Mouse (Mus musculus) macrophage (primary cell): ENCODE data around the gene Alx3. TPM values are rescaled to one million over a fixed set of nuclear protein-coding genes. Genes with fewer than 3 reads are reported as not detected.

Experiments used
- H3K27ac ChIP-seq: fragments of 350-480 bp; formaldehyde crosslinking; 2 replicates; pipeline ENCODE4 v1.9.0; 2021
- H3K36me3 ChIP-seq: fragments of 350-480 bp; formaldehyde crosslinking; 2 replicates; pipeline ENCODE4 v1.9.0; 2021; ENCODE audit errors: inconsistent target
- H3K4me3 ChIP-seq: fragments of 350-480 bp; formaldehyde crosslinking; 2 replicates; pipeline ENCODE4 v1.9.0; 2021; ENCODE audit errors: inconsistent target
- H3K79me2 ChIP-seq: fragments of 350-480 bp; formaldehyde crosslinking; 2 replicates; pipeline ENCODE4 v1.9.0; 2021; ENCODE audit errors: inconsistent target
- WGBS: methylation state at CpG from one replicate; pipeline ENCODE4 v1.1.7; 2026; ENCODE audit warnings: inconsistent platforms; ENCODE audit not compliant: missing documents; 5-methylcytosine and 5-hydroxymethylcytosine counted together
- polyA plus RNA-seq: library from polyadenylated mRNA; stranded (reverse); fragments of 250-400 nt; gene quantifications from 3 replicates; pipeline ENCODE4 v1.2.4, GENCODE M21; 2018; ENCODE audit warnings: inconsistent platforms
- total RNA-seq, 78 experiments: library from RNA; depleted of rRNA; stranded (reverse); fragments of 250-400 nt; gene quantifications; 1 replicate in 9 of 78; 2 replicates in 24 of 78; 3 replicates in 43 of 78; 4 replicates in 2 of 78; pipeline ENCODE4 v1.2.4; 2018; ENCODE audit warnings: inconsistent platforms in 56 of 78

Alx3 gene
- not detected for total RNA-seq (2018; cell fraction: chromatin; rRNA removed)
- not detected for total RNA-seq (2018; cell fraction: cytosol; rRNA removed)
- not detected for total RNA-seq (2018; cell fraction: nucleus; rRNA removed)
- not detected in 3 replicates for polyA plus RNA-seq

- H3K79me2 ChIP-seq = no peaks in the 10 kb centered on the region
- H3K27ac ChIP-seq = no peak within 1 kb of the TSS
- WGBS = 4% methylated on average over 20 of the region's 46 CpGs
- H3K36me3 ChIP-seq = no peaks in the 10 kb centered on the region
- no peak within 1 kb of the TSS for H3K4me3 ChIP-seq
Observed at GRCm38 (mm10) chr3:107594662-107595263, at the start of gene Alx3. TSS of gene Alx3 (plus strand) at chr3:107595031.

GRCm38 (mm10) chr3:107545278-107545677 is 49.6 kb upstream of the Alx3 start:
- no peaks in the 10 kb centered on the region for H3K36me3 ChIP-seq
- H3K4me3 ChIP-seq = no peak overlapping the region
- no peak overlapping the region for H3K27ac ChIP-seq
- 83% methylated on average over 5 of the region's 5 CpGs for WGBS
- no peaks in the 10 kb centered on the region for H3K79me2 ChIP-seq

DNA sequence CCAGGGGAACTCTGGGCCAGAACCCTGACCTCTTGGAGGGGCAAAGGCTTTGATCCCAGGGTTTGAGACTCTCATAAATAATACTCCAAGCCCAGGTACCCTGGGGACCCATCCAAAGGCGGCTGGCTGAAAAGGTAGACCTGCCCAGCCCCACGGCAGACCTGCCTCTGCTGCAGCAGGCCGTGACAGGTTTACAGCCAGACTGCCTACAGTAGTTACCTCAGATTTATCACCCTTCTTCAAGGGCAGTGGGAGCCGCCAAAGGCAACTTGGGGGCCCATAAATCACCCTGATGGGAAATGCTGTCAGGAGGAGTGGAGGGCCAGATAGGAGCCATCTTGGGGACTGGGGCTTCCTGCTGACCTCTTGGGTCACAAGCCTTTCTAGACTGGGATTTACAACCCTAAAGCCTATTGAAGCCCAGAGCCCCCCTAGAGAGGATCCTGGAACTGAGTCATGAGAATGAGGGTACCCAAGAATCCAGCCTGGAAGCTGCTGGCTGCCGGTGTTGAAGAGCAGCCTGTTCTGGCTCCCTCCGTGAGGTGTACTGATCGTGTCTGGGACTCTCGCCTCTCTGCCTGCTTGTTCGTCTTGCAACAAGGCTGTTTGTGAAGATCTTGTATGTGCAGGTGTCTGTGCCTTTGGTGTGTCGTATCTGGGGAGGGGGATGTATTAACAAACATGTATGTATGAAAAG is 49.0 kb upstream of the Alx3 start:
- H3K27ac ChIP-seq = no peak overlapping the region
- WGBS = 81% methylated on average over 10 of the region's 10 CpGs
- no peak overlapping the region for H3K4me3 ChIP-seq
- no peaks in the 10 kb centered on the region for H3K79me2 ChIP-seq
- H3K36me3 ChIP-seq = no peaks in the 10 kb centered on the region

DNA sequence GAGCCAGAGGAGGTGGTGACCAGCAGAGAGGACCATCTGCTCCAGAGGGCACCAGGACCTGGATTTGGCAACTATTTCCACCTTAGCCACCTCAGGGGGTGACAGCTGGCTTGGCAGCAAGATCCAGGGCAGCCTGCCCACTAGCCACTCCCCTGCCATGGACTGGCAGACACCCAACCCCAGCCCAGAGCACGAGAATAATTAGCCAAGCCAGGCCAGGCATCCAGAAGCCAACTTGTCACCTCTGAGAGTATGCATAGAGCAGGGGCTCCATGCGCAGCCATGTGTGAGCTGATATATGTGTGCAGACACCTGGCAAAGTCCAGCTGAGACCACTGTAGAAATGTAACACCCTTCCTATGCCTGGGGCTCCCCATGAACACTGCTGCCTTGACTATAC is 47.9 kb upstream of the Alx3 start:
- Histone ChIP-seq H3K79me2 (no peaks in the 10 kb centered on the region), H3K36me3 (no peaks in the 10 kb centered on the region), H3K27ac (no peak overlapping the region), H3K4me3 (no peak overlapping the region)
- WGBS = 55% methylated on average over 2 of the region's 2 CpGs

DNA sequence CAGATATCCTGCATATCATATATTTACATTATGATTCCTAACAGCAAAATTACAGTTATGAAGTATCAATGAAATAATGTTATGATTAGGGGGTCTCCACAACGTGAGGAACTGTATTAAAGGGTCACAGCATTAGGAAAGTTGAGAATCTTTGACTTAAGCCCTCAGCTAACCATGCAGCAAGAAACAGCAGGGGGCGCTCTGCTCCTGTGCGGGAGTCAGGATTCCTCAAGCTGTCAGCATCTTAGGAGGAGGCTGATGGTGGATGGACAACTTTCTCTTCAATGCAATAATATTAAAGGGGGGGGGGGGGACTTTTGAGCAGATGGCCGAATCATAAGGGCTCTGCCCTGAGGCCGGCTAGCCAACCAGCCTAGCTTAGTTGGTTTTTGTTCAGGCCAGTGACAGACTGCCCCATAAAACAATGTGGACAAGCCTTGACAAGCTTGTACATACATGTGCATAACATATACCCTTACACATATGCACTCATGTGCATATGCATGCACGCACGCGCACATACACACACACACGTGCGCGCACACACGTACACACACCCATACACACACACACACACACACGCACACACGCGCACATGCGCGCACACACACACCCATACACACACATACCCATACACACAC is 44.3 kb upstream of the Alx3 start:
- no peaks in the 10 kb centered on the region for H3K36me3 ChIP-seq
- H3K79me2 ChIP-seq = no peaks in the 10 kb centered on the region
- no peak overlapping the region for H3K27ac ChIP-seq
- WGBS = 55% methylated on average over 8 of the region's 17 CpGs
- no peak overlapping the region for H3K4me3 ChIP-seq

- no peaks in the 10 kb centered on the region for H3K36me3 ChIP-seq
- WGBS = 95% methylated on average over 2 of the region's 2 CpGs
- H3K4me3 ChIP-seq = no peak within 1 kb of the TSS
- H3K79me2 ChIP-seq = no peaks in the 10 kb centered on the region
- no peak within 1 kb of the TSS for H3K27ac ChIP-seq
Observed at GRCm38 (mm10) chr3:107554842-107555241, 40.0 kb upstream of the Alx3 start, which contains the start of gene Ubl4b. TSS of gene Ubl4b (minus strand) at chr3:107555073.

DNA sequence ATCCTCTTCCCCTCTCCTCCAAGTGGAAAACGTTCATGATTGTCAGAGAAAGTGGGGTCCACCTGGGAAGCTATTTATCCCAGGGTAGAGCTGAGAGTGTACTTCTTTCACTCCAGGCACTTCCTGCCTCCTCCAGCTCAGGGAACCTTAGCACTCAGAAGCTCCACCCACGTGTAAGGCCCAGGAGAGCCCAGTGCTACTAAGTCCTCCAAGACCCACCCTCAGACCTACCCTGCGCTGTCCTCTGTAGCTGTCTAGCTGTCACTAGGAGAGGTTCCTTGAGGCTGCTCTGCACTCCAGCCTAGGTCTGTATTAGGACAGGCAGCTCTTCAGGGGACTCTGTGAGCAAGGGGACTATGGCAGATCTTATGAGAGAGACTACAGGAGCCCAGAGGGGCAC is 36.1 kb upstream of the Alx3 start:
- 58% methylated on average over 3 of the region's 3 CpGs for WGBS
- Histone ChIP-seq H3K27ac (no peak overlapping the region), H3K36me3 (no peaks in the 10 kb centered on the region), H3K79me2 (no peaks in the 10 kb centered on the region), H3K4me3 (no peak overlapping the region)

- 11% methylated on average over 3 of the region's 3 CpGs for WGBS
- Histone ChIP-seq H3K36me3 (no peaks in the 10 kb centered on the region), H3K27ac (no peak overlapping the region), H3K4me3 (no peak overlapping the region), H3K79me2 (no peaks in the 10 kb centered on the region)
Observed at GRCm38 (mm10) chr3:107559183-107559582, 35.6 kb upstream of the Alx3 start.

DNA sequence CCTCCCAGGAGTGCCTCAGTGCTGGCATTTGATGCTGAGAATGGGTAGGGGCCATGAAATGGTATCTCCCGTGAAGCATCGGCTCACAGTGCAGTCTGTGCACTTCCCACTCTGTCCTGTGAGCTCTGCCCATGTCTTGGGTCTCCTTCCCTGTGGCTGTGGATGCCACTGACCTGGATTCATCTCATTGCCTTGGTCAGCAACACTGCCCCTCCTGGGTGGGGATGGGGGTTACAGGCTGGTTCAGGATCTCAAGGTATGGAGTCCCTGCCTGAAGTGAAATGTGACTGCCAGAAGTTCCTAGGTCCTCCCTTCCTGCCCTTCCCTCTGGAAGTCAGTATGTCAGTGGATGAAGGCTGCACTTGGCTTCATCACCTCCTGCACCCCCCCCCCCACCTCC is 32.7 kb upstream of the Alx3 start:
- H3K36me3 ChIP-seq = no peaks in the 10 kb centered on the region
- no peaks in the 10 kb centered on the region for H3K79me2 ChIP-seq
- 89% methylated on average over 2 of the region's 2 CpGs for WGBS
- no peak overlapping the region for H3K4me3 ChIP-seq
- H3K27ac ChIP-seq = no peak overlapping the region

GRCm38 (mm10) chr3:107562591-107562990 is 32.2 kb upstream of the Alx3 start:
- no peak overlapping the region for H3K27ac ChIP-seq
- 95% methylated on average over 4 of the region's 4 CpGs for WGBS
- H3K79me2 ChIP-seq = no peaks in the 10 kb centered on the region
- H3K4me3 ChIP-seq = no peak overlapping the region
- no peaks in the 10 kb centered on the region for H3K36me3 ChIP-seq

DNA sequence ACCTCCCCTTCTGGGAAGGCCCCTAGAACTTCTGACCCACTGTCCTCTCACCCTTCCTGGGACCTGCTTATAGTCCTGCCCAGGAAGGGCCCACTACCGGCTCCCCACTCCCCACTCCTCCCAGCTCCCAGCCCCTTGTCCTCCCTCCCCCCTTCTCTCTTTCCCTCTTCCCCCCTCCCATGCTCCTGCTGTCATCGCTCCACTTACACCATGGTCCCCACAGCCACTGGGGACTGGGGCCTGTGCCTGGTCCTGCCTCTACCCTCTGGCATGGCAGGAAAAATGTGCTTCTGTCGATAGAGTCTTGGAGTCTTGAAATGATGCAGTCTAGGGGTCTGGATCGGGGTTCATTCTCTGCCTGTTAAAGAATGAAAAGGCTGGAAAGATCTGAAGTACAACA is 31.0 kb upstream of the Alx3 start:
- Histone ChIP-seq H3K27ac (no peak overlapping the region), H3K4me3 (no peak overlapping the region), H3K79me2 (no peaks in the 10 kb centered on the region), H3K36me3 (no peaks in the 10 kb centered on the region)
- WGBS = 81% methylated on average over 3 of the region's 4 CpGs

- Histone ChIP-seq H3K4me3 (no peak overlapping the region), H3K36me3 (no peaks in the 10 kb centered on the region), H3K79me2 (no peaks in the 10 kb centered on the region), H3K27ac (no peak overlapping the region)
- 79% methylated on average over 3 of the region's 3 CpGs for WGBS
Observed at GRCm38 (mm10) chr3:107565331-107565730, 29.5 kb upstream of the Alx3 start.

- 87% methylated on average over 7 of the region's 7 CpGs for WGBS
Observed at GRCm38 (mm10) chr3:107567766-107568165, 27.1 kb upstream of the Alx3 start.

DNA sequence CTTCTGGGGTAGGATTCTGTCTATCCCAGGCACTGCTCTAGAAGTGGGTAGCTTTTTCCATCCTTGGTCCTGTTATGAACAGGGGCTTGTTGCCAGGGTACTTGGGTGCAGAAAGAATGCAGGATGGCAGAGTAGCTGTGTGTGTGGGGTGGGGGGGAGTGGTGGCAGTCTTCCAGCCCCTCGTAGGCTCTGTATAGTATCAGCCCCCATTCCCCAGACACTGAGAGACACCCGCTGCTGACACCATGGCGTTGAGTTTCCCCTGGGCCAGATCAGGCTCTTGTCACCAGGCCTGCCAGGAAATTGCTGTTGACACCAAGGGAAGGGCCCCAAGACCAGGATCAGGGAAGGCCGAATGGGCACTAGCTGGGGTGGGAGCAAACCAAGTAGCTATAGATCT is 26.1 kb upstream of the Alx3 start:
- Histone ChIP-seq H3K36me3 (no peaks in the 10 kb centered on the region), H3K27ac (no peak overlapping the region), H3K4me3 (no peak overlapping the region), H3K79me2 (no peaks in the 10 kb centered on the region)
- 70% methylated on average over 3 of the region's 4 CpGs for WGBS

More at GRCm38 (mm10) chr3:107567766-107568165, 27.1 kb upstream of the Alx3 start:
- Histone ChIP-seq H3K27ac (no peak overlapping the region), H3K4me3 (no peak overlapping the region), H3K79me2 (no peaks in the 10 kb centered on the region), H3K36me3 (no peaks in the 10 kb centered on the region)

DNA sequence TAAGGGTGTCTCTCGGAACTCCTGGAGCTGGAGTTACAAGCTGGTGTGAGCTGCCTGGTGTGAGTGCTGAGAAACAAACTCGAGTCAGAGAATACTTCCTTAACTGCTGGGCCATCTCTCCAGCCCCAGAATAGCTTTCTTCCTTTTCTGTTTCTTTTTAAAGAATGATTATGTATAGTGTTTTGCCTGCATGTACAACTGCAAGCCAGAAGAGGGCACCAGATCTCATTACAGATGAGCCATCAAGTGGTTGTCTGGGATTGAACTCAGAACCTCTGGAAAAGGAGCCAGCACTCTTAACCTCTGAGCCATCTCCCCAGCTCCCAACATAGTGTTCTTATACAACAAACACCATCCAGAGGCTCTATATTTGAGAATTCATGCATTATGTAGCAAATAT is 23.6 kb upstream of the Alx3 start:
- WGBS = 50% methylated on average over 2 of the region's 2 CpGs
- Histone ChIP-seq H3K79me2 (no peaks in the 10 kb centered on the region), H3K4me3 (no peak overlapping the region), H3K27ac (no peak overlapping the region), H3K36me3 (no peaks in the 10 kb centered on the region)
